Mouse (Mus musculus) lung, adult 18-20 months (tissue): ENCODE results near the gene Gm37240.

Experiments used
- DNase-seq, 2 experiments: peaks; one replicate each; pipeline ENCODE4 v3.0.0; 2022; ENCODE audit warnings: mixed read lengths in 2 of 2

The Gm37240 gene

GRCm38 (mm10) chr3:85863996-85864395 lies 23.3 kb downstream of the Gm37240 start:
- DNase-seq, result no peak

DNA sequence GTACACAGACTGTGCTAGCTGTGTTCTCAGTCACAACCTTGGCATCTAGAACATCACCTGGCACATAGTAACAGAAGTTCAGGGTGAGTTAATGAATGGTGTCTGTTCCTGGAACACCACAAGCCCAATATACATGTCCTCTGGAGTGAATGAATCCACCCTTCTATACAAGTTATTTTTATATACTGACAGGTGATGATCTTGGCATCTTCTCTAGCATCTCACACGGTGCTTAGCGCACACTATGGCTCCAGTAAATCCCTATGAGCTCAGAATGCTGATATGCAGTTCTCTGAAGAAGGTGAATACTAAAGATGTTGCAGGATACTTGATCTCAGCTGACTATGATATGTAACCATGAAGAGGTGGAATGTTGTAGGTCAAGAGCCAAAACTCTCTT lies 24.4 kb downstream of the Gm37240 start:
- no peak for DNase-seq

GRCm38 (mm10) chr3:85860996-85861395 lies 26.3 kb downstream of the Gm37240 start:
- DNase-seq, result no peak

- DNase-seq, result no peak
Measured at GRCm38 (mm10) chr3:85859311-85859710, 28.0 kb downstream of the Gm37240 start.

DNA sequence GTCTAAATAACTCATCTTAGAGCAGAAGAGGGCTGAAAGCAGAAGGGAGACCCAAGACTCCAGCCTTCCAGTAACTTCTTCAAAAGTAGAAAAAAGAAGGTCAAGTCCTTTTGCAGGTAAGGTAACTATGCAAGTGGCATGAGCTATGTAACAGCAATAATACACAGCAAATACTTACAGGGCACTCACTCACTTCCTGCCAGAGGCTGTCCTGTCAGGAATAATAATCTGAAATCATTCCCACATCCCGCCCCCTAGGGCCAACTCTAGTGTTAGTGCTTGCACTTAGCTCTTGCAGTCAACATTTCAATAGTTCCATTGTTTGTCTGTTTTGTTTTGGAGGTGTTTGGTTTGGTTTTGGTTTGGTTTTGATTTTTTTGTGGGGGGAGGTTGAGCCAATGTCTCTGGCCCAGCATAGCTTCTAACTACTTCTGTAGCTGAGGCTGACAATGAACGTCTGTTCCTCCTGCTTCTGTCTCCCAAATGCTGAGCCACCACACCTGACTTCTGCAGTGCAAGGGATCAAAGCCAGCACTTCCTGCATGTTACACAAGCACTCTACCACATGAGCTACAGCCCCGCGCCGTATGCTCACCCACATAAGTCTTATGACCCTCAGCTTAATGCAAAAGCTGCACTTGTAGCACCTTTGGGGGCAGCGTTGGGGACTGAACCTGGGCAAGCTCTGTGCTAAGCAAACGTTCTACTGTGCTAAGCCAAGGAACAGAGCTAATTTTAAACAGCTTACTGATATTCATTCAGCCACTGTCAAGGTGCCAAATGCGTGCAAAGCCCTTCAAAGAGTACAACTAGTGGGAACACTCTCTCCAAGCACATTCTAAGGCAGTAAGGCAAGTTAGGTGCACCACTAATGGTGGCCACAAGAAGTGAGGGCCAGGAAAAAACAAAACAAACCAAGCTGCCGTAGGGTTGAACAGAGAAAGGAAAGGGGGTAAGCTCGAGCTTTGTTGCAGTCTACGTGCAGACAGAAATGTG lies 28.9 kb downstream of the Gm37240 start:
- DNase-seq, result peak; percentile 67 to 75

DNA sequence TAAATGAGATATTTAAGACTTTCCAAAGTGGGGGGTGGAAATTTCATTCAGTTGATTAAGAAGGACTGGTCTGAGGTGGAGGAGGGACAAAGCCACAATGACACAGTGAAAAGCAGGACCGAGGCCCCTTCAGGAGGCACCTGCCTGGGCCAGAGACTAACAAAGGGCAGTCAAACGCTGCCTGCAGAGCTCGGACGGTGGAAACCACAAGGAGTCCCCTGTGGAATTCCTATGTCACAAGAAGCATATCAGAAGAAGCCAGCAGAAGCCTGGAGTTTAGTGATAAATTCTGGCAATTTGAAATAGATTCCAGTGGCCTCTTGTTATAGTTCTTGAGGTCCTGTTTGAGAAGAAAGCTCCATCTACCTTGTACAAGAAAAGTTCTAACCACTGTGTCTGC lies 30.2 kb downstream of the Gm37240 start:
- no peak for DNase-seq

- DNase-seq, result no peak
Measured at GRCm38 (mm10) chr3:85855947-85856346, 31.4 kb downstream of the Gm37240 start.

GRCm38 (mm10) chr3:85855043-85855442 lies 32.3 kb downstream of the Gm37240 start:
- DNase-seq, result no peak

- DNase-seq, result no peak
Measured at GRCm38 (mm10) chr3:85854143-85854542, 33.2 kb downstream of the Gm37240 start.

DNA sequence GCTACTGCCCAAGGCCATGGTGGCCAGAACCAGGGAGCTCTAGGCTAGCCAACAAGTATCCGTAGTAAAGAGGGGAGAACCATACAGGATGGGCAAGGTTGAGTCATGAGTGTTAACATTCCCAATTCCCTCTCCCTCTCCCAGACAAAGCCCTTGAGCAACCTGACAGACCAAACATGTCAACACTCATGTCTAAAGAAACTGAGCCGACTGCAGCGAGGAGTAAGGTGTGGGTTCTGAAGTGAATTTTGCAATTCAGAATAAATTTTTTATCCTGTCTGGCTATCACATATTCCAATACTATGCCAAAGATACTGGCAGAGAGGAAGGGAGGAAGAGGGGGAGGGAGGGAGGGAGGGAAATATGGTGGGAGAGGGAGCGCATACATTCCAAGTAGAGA lies 33.6 kb downstream of the Gm37240 start:
- DNase-seq, result no peak

DNA sequence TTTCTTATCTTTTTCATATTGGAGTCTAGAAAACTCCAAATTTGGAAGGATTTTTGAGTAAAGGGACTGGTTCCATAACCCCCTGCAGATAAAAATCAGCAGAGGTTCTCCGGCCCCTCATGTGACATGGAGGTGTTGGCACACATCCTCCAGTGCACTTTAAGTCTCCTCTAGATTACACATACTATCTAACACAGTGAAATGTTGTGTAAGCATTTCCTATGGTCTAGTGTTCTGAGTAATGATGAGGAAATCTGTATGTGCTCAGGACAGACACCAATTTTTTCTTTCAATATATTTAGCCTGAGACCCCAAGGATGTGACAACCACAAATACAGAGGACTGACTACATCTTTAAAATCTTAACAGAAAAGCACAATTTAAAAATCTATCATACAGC lies 37.2 kb downstream of the Gm37240 start:
- no peak for DNase-seq

DNA sequence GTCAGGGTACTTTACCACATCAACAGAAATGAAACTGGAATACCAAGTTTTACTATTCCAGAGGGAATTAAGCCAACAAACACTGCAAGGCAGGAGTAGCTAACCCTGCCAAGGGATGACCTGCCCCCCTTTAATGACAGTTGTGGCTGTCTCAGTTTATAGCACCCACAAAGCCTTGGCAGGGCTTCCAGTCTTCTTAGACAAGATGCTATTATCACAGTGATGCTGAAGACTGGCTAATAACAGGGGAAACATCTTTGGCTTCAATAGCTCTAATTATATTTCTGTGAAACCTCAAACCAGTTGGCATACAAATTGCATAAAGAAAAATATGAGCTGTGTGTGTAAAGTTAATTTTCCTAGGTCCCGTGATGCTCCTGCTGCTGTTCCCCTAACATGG lies 41.0 kb downstream of the Gm37240 start:
- DNase-seq, result no peak

DNA sequence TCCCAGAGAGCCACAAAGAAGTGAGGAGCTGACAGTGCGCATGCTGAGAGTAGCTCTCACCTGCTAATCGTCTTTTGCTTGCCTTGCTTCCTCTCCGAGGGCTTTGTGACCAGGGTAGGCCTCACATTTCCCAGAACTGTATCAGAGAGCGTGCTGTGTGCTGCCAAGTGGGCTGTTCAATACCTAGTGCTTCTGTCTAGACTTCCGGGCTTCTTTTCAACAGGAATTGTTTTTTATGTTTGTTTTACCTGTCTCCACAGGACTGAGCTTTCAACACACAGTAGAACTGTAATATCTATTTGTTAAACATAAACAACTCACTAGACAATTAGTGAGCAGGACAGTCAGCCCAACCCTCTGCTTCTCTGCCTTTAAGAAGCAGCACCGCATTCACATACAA lies 42.0 kb downstream of the Gm37240 start:
- DNase-seq, result no peak

DNA sequence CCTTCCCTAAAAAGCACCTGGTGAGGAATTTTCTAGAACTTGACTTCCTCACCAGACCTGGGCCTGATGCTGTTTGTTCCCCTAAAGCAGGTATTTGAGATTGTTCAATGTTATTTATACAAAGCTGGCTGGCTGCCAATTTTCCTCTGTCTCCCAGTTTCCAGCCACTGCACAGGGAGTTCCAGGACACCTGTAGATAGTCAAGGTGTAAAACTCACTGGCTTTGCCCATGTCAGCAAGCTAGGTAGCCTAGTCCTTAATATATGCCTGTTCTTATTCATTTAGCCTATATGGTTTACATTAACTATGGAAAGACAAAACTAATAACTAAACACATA lies 44.5 kb downstream of the Gm37240 start:
- peak in 1 of 2 experiments; percentile 29 for DNase-seq

DNA sequence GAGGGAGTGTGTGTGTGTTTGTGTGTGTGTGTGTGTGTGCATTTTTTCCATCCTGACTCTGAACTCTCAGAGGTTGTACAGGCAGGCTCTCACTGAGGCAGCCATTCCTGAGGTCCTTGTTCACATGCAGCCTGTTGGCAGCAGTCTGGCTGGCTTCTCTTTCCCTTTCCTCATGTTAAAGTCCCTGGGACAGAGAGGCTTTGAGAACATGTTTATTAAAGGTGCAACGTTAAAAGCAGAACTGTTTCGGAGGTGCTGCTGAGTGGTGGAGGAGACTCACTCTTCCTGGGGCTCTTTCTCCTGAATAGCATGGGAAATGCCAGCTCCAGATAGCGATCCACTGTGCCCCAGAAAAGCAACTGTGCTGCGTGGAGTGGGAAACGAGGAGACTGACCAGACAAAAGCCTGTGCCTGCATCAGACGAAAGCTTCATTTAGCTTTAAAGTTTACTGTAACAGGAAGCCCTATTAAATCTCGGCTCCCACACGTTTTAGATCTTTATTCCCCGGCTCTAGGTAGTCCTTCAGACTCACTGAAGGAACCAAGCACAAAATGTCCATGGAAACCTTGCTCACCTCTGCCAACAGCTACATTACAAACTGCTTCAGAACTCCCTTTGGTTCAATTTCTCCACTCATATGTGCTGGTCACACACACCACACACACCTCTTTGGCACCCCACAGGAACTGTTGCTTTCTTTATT lies 45.0 kb downstream of the Gm37240 start:
- no peak for DNase-seq

DNA sequence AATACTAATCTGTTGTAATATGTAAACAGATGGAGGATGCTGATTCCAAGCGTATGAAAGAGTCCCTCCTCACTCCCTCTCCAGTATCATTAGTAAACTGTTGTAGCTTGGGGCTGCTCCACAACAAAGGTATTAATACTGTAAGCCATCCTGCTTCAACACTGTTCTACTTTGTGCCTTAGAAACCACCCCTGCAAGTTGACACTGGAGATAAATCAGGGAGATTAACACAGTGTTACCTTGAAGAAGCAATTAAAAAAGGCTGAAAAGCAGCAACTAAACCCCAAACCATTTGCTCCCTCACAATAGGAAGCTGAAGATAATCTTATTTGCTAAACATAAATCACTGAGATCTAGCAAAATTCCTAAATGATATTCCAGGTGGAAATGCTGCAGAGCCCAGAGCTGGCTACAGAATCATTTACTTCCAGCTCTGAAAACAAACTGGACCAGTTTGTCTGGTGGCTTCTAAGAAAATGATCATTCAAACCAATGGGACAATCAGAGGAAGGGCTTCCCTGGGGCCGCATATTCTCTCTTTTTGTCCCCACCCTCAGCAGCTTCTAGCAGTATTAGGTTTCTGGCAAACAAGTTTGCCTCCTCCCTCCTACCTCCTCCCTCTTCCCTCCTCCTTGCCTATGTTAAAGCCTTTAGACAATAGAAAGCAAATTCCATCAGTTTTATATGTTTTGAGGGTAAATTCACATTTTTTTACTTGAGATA lies 45.7 kb downstream of the Gm37240 start:
- DNase-seq, result no peak

- no peak for DNase-seq
Measured at GRCm38 (mm10) chr3:85833627-85834026, 53.7 kb downstream of the Gm37240 start.

DNA sequence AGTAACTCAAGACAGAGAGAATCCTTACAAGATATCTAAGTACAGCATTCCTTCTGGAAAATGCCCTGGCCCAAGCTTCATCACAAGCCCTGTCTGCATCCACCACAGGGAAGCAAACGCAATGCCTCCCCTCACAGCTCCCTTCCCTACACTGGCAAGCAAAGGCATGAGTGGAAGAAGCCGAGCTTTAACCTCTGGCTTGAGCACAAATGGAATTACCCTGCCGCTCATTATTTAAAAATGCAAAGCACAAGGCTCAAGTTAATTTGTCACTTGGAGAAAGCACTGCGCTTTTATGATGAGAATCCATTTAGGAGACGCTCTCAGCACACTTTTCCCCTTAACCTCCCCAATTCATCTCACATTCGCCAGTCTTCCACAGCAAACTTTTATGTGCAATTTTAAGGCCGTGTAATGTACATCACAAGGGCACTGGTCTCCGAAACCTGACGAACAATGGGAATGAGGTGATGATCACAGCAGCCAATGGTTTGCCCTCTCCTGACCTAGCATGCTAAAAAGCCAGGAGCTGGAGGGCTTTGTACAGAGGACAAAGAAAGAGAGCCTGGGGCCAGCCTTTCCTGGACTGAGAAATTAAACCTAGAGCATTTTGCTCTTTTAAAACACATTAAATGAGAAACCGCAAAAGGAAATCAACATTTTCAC lies 54.7 kb downstream of the Gm37240 start:
- no peak for DNase-seq

DNA sequence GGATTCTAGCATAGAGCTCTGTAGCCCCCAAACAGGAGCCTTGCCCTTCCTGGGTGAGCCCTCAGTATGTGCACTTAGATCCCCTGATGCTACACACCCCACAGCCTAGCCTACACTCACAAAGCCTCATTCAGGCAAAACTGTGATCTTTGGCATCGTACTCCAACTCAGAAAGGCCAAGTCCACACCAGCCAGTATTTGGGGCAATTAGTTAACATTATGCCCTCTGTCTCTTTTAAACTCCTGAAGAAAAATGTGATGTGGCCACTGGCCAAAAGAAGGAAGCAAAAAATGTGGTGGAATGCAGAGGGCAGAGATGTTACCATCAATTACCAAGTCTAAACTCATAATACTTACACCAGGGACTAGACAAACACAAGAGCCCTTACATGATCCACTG lies 55.5 kb downstream of the Gm37240 start:
- DNase-seq, result no peak

- DNase-seq, result peak; percentile 61 to 75
Measured at GRCm38 (mm10) chr3:85829047-85829446, 58.3 kb downstream of the Gm37240 start.

GRCm38 (mm10) chr3:85827815-85828214 lies 59.5 kb downstream of the Gm37240 start:
- DNase-seq, result no peak

GRCm38 (mm10) chr3:85827283-85827682 lies 60.0 kb downstream of the Gm37240 start:
- no peak for DNase-seq
